Mouse (Mus musculus) neural tube, embryonic 11.5 days (tissue): ENCODE measurements around the gene Qsox1. TPM values are rescaled to one million over a fixed set of nuclear protein-coding genes. Genes with fewer than 3 reads are reported as not detected.

ENCODE experiments used
- ATAC-seq: fragments of 200-750 bp; cut with Nextera tagmentation; 2 replicates; pipeline ENCODE4 v1.8.0; 2017; ENCODE audit warnings: moderate number of reproducible peaks, mild to moderate bottlenecking, moderate TSS enrichment, moderate library complexity; ENCODE audit not compliant: insufficient read depth, low FRiP score, low TSS enrichment
- DNase-seq: peaks from one replicate; pipeline ENCODE4 v3.0.0-alpha.2; 2015; ENCODE audit warnings: low spot score
- H3K27ac ChIP-seq: fragments of 300-500 bp; sonication (generic); 2 replicates; pipeline ENCODE4 v1.5.1; 2014; ENCODE audit warnings: low read depth, mild to moderate bottlenecking, low read length
- H3K27me3 ChIP-seq: fragments of 300-500 bp; sonication (generic); 2 replicates; pipeline ENCODE4 v1.6.1; 2014; ENCODE audit warnings: mild to moderate bottlenecking, low read length, mixed read lengths; ENCODE audit not compliant: control insufficient read depth, insufficient read depth
- H3K36me3 ChIP-seq: fragments of 300-500 bp; sonication (generic); 2 replicates; pipeline ENCODE4 v1.6.1; 2014; ENCODE audit warnings: mild to moderate bottlenecking, low read length, moderate library complexity, mixed read lengths; ENCODE audit not compliant: control insufficient read depth, insufficient read depth
- H3K4me1 ChIP-seq: fragments of 300-500 bp; sonication (generic); 2 replicates; pipeline ENCODE4 v1.6.1; 2014; ENCODE audit warnings: low read length, mixed read lengths; ENCODE audit not compliant: control insufficient read depth, insufficient read depth
- H3K4me2 ChIP-seq: fragments of 300-500 bp; sonication (generic); 2 replicates; pipeline ENCODE4 v1.6.1; 2014; ENCODE audit warnings: low read depth, mild to moderate bottlenecking, moderate library complexity
- H3K4me3 ChIP-seq: fragments of 300-500 bp; sonication (generic); 2 replicates; pipeline ENCODE4 v1.5.1; 2014; ENCODE audit warnings: low read depth, low read length
- H3K9ac ChIP-seq: fragments of 300-500 bp; sonication (generic); 2 replicates; pipeline ENCODE4 v1.6.1; 2014; ENCODE audit warnings: mild to moderate bottlenecking, low read length
- H3K9me3 ChIP-seq: fragments of 300-500 bp; sonication (generic); 2 replicates; pipeline ENCODE4 v1.6.1; 2016; ENCODE audit warnings: low read length; ENCODE audit not compliant: control insufficient read depth
- WGBS: fragments of 180-500 bp; shearing (Covaris S2); extraction: QIAGEN DNeasy Blood & Tissue Kit; methylation state at CpG from one replicate; pipeline ENCODE4 v1.1.7; 2014; 5-methylcytosine and 5-hydroxymethylcytosine counted together
- polyA plus RNA-seq: library from polyadenylated mRNA; unstranded; fragments of >200 nt; fragmentation: Nextera tagmentation; extraction: Ambion mirVana; gene quantifications from 2 replicates; pipeline ENCODE4 v1.2.1, GENCODE M21; 2014

The Qsox1 gene
- polyA plus RNA-seq, 1 experiment from 2014 or later: 10.3 TPM

- DNase-seq: no peak
- WGBS: 88% methylated on average over 6 of the region's 6 CpGs
- Histone ChIP-seq H3K4me1 (no peaks in the 10 kb centered on the region), H3K9me3 (no peaks in the 10 kb centered on the region), H3K27ac (no peak overlapping the region), H3K4me2 (no peak overlapping the region), H3K4me3 (no peak overlapping the region), H3K27me3 (no peaks in the 10 kb centered on the region), H3K9ac (no peak overlapping the region), H3K36me3 (peaks cover 2% of the 10 kb centered on the region; the same call in 1 of the 2 replicates)
- no peak for ATAC-seq
These were observed 17.8 kb downstream of the Qsox1 start for GRCm38 (mm10) chr1:155794855-155795254.

GRCm38 (mm10) chr1:155791919-155792318 lies 20.8 kb downstream of the Qsox1 start:
- Histone ChIP-seq H3K9me3 (no peaks in the 10 kb centered on the region), H3K36me3 (peaks cover 5% of the 10 kb centered on the region; the same call in 1 of the 2 replicates), H3K9ac (no peak overlapping the region), H3K4me2 (no peak overlapping the region), H3K4me1 (no peaks in the 10 kb centered on the region), H3K4me3 (no peak overlapping the region), H3K27me3 (no peaks in the 10 kb centered on the region), H3K27ac (no peak overlapping the region)
- ATAC-seq (no peak), DNase-seq (no peak)
- 70% methylated on average over 5 of the region's 5 CpGs for WGBS

GRCm38 (mm10) chr1:155790111-155790974 lies 22.3 kb downstream of the Qsox1 start:
- peaks cover 5% of the 10 kb centered on the region; the same call in 1 of the 2 replicates for H3K36me3 ChIP-seq
- no peak overlapping the region for H3K4me3 ChIP-seq
- no peak overlapping the region for H3K4me2 ChIP-seq
- DNase-seq: peak; percentile 57
- H3K27me3 ChIP-seq: no peaks in the 10 kb centered on the region
- no peak overlapping the region for H3K9ac ChIP-seq
- H3K4me1 ChIP-seq: no peaks in the 10 kb centered on the region
- peak overlapping the region; percentile 7; the same call in 1 of the 2 replicates for H3K27ac ChIP-seq
- 47% methylated on average over 16 of the region's 16 CpGs for WGBS
- ATAC-seq: peak; percentile 69
- H3K9me3 ChIP-seq: no peaks in the 10 kb centered on the region

- DNase-seq: no peak
- H3K9ac ChIP-seq: no peak overlapping the region
These were observed 26.8 kb downstream of the Qsox1 start for GRCm38 (mm10) chr1:155785886-155786285.

GRCm38 (mm10) chr1:155784343-155785205 lies 28.1 kb downstream of the Qsox1 start:
- 37% methylated on average over 19 of the region's 19 CpGs for WGBS
- Histone ChIP-seq H3K4me2 (no peak overlapping the region), H3K4me3 (no peak overlapping the region), H3K4me1 (peaks cover 4% of the 10 kb centered on the region; the same call in 1 of the 2 replicates), H3K9ac (no peak overlapping the region), H3K27ac (no peak overlapping the region), H3K9me3 (no peaks in the 10 kb centered on the region), H3K27me3 (peaks cover 6% of the 10 kb centered on the region; the same call in 1 of the 2 replicates), H3K36me3 (0 out of 2 replicates have a peak, but pooled peaks cover 2% of the 10 kb centered on the region)
- ATAC-seq (0 out of 2 replicates have a peak, but pooled peaks have one; percentile 53), DNase-seq (peak; percentile 69)

More at GRCm38 (mm10) chr1:155785886-155786285, 26.8 kb downstream of the Qsox1 start:
- Histone ChIP-seq H3K36me3 (0 out of 2 replicates have a peak, but pooled peaks cover 2% of the 10 kb centered on the region), H3K4me3 (no peak overlapping the region), H3K4me1 (peaks cover 4% of the 10 kb centered on the region; the same call in 1 of the 2 replicates), H3K4me2 (no peak overlapping the region), H3K27ac (0 out of 2 replicates have a peak overlapping the region, but pooled peaks have one; percentile 14), H3K27me3 (peaks cover 6% of the 10 kb centered on the region; the same call in 1 of the 2 replicates), H3K9me3 (no peaks in the 10 kb centered on the region)
- WGBS: 58% methylated on average over 7 of the region's 7 CpGs
- ATAC-seq: no peak

GRCm38 (mm10) chr1:155782382-155782781 lies 30.3 kb downstream of the Qsox1 start:
- Histone ChIP-seq H3K27me3 (peaks cover 6% of the 10 kb centered on the region; the same call in 1 of the 2 replicates), H3K4me1 (peaks cover 4% of the 10 kb centered on the region; the same call in 1 of the 2 replicates), H3K4me3 (no peak overlapping the region), H3K9me3 (no peaks in the 10 kb centered on the region), H3K27ac (no peak overlapping the region), H3K36me3 (0 out of 2 replicates have a peak, but pooled peaks cover under 1% of the 10 kb centered on the region), H3K9ac (no peak overlapping the region), H3K4me2 (no peak overlapping the region)
- DNase-seq (no peak), ATAC-seq (no peak)
- WGBS: 78% methylated on average over 5 of the region's 5 CpGs

GRCm38 (mm10) chr1:155777641-155778625 lies 34.8 kb downstream of the Qsox1 start:
- 67% methylated on average over 14 of the region's 14 CpGs for WGBS

More at GRCm38 (mm10) chr1:155777641-155778625, 34.8 kb downstream of the Qsox1 start:
- Histone ChIP-seq H3K4me2 (no peak overlapping the region), H3K9ac (no peak overlapping the region), H3K27me3 (no peaks in the 10 kb centered on the region), H3K36me3 (no peaks in the 10 kb centered on the region), H3K4me3 (no peak overlapping the region), H3K27ac (no peak overlapping the region), H3K9me3 (no peaks in the 10 kb centered on the region), H3K4me1 (no peaks in the 10 kb centered on the region)
- DNase-seq: no peak
- no peak for ATAC-seq
